Comparison of ENCODE assay signal across 18 mouse cellular contexts in the genomic region with DNA sequence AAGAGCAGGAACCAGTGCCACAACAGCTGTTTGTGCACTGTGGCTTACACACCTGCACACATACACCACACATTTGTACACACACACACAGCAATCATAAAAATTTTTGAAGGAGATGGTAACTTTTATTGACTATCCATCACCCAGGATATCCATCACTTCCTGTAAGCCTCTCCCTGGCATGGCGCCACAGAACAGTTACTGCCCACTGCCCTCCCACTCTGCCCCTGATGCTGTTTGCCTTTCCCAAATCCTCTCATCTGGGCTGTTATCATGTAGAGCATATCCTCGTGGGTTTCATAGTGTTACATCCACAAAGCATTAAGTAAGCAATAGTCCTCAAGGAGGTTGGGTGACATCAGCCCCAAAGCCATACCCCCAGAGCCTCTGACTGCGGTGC.
A peak's percentile ranks its signal among the peaks of the same experiment; 100 is the strongest.
DNase-seq lines count a peak whose midpoint lies in the region; ATAC-seq and TF ChIP-seq lines count a peak whose summit lies in the region.
"Had no signal": no experiment of that assay in that cellular context is flagged by ENCODE, and none has a peak within 500 bp of the region (broad histone marks: within the 10 kb centered on the region; RNA-seq: fewer than 3 reads in every experiment).

No protein-coding gene starts in this region.

- WGBS in midbrain, embryonic 16.5 days, result 73% methylated on average over 3 of the region's 3 CpGs
- WGBS in midbrain, embryonic 10.5 days, result 87% methylated on average over 3 of the region's 3 CpGs
- WGBS in olfactory bulb, adult 2 months, result 63% methylated on average over 3 of the region's 3 CpGs
- WGBS in intestine, embryonic 16.5 days, result 64% methylated on average over 3 of the region's 3 CpGs

- TF ChIP-seq CTCF in olfactory bulb, adult 2 months (IDR thresholded peaks at IDR 0.05; ENCODE audit: insufficient read depth, low read depth, low read length), result no peak

- H3K27me3 ChIP-seq in midbrain, embryonic 16.5 days (ENCODE audit: control insufficient read depth, insufficient read depth, low read depth, low read length), result no peaks in the 10 kb centered on the region
- no peaks in the 10 kb centered on the region for H3K27me3 ChIP-seq in midbrain, embryonic 10.5 days (ENCODE audit: low read depth, poor library complexity, severe bottlenecking)
- no peaks in the 10 kb centered on the region for H3K27me3 ChIP-seq in intestine, embryonic 16.5 days (replicated peaks; ENCODE audit: control insufficient read depth, insufficient read depth, low read length)
- H3K27me3 ChIP-seq: embryonic facial prominence, embryonic 15.5 days; heart, embryonic 13.5 days had no signal

- peaks cover 4% of the 10 kb centered on the region for H3K4me1 ChIP-seq in midbrain, embryonic 16.5 days (ENCODE audit: control insufficient read depth, insufficient read depth, low read length)
- H3K4me1 ChIP-seq in midbrain, embryonic 10.5 days, result peaks cover 13% of the 10 kb centered on the region; the same call in 1 of the 2 replicates
- H3K4me1 ChIP-seq in olfactory bulb, adult 2 months (ENCODE audit: control insufficient read depth, insufficient read depth, low read length), result peaks cover 23% of the 10 kb centered on the region
- no peaks in the 10 kb centered on the region for H3K4me1 ChIP-seq in intestine, embryonic 16.5 days (ENCODE audit: control insufficient read depth, insufficient read depth, low read length)

- ATAC-seq in midbrain, embryonic 16.5 days, result peak; percentile 44; the same call in 1 of the 2 replicates
- no peak for ATAC-seq in intestine, embryonic 16.5 days

- H3K4me3 ChIP-seq in midbrain, embryonic 16.5 days (ENCODE audit: low read depth, low read length), result no peak overlapping the region
- no peak overlapping the region for H3K4me3 ChIP-seq in midbrain, embryonic 10.5 days
- no peak overlapping the region for H3K4me3 ChIP-seq in olfactory bulb, adult 2 months (ENCODE audit: insufficient read depth, low read depth, low read length)
- no peak overlapping the region for H3K4me3 ChIP-seq in intestine, embryonic 16.5 days (ENCODE audit: low read length)
- H3K4me3 ChIP-seq: embryonic facial prominence, embryonic 15.5 days; erythroblast, embryonic 14.5 days; forebrain, embryonic 10.5 days; gastrocnemius, adult 2 months; heart, embryonic 13.5 days had no signal

- H3K9me3 ChIP-seq in midbrain, embryonic 16.5 days (replicated peaks; ENCODE audit: control insufficient read depth, low read length, poor library complexity, severe bottlenecking), result no peaks in the 10 kb centered on the region
- no peaks in the 10 kb centered on the region for H3K9me3 ChIP-seq in midbrain, embryonic 10.5 days (replicated peaks)
- no peaks in the 10 kb centered on the region for H3K9me3 ChIP-seq in intestine, embryonic 16.5 days (ENCODE audit: control insufficient read depth, low read length)
- H3K9me3 ChIP-seq: embryonic facial prominence, embryonic 15.5 days; forebrain, embryonic 10.5 days; heart, embryonic 13.5 days had no signal

- peak; percentile 52 for DNase-seq in heart, adult 11 months
- DNase-seq in heart, postnatal 14 days, result no peak
- DNase-seq in left cerebral cortex, postnatal 4 days, result peak; percentile 59
- no peak for DNase-seq in left cerebral cortex, adult 18-20 months (ENCODE audit: low spot score in 2 of 2)
- no peak for DNase-seq in midbrain, embryonic 10.5 days (ENCODE audit: low spot score)
- DNase-seq: adrenal gland, adult 2 months; adrenal gland, postnatal 25 days; cerebellum, adult 18-20 months; gastrocnemius, adult 2 months; gastrocnemius, postnatal 25 days; heart, postnatal 4 days had no signal

- no peak overlapping the region for H3K9ac ChIP-seq in midbrain, embryonic 16.5 days (ENCODE audit: low read depth, low read length)
- no peak overlapping the region for H3K9ac ChIP-seq in intestine, embryonic 16.5 days (ENCODE audit: low read depth, low read length)
- H3K9ac ChIP-seq: embryonic facial prominence, embryonic 15.5 days; heart, embryonic 13.5 days had no signal

- intact Hi-C loops in heart, postnatal 14 days (cut with DNase I), result no loop called here
- intact Hi-C loops in left cerebral cortex, postnatal 4 days (cut with DNase I), result no loop called here

- H3K36me3 ChIP-seq in midbrain, embryonic 16.5 days (ENCODE audit: control insufficient read depth, insufficient read depth, low read length), result no peaks in the 10 kb centered on the region
- H3K36me3 ChIP-seq in midbrain, embryonic 10.5 days, result no peaks in the 10 kb centered on the region
- no peaks in the 10 kb centered on the region for H3K36me3 ChIP-seq in intestine, embryonic 16.5 days (ENCODE audit: control insufficient read depth, insufficient read depth, low read length)
- H3K36me3 ChIP-seq: embryonic facial prominence, embryonic 15.5 days; forebrain, embryonic 10.5 days; heart, embryonic 13.5 days had no signal

- H3K4me2 ChIP-seq in midbrain, embryonic 16.5 days (ENCODE audit: low read length), result no peak overlapping the region
- H3K4me2 ChIP-seq in intestine, embryonic 16.5 days (ENCODE audit: low read depth, low read length), result no peak overlapping the region
- H3K4me2 ChIP-seq: embryonic facial prominence, embryonic 15.5 days; heart, embryonic 13.5 days had no signal

- no peak for TF ChIP-seq POLR2A in olfactory bulb, adult 2 months (IDR thresholded peaks at IDR 0.05; ENCODE audit: insufficient read depth, low read depth, low read length)

- no peak overlapping the region for H3K27ac ChIP-seq in midbrain, embryonic 16.5 days (ENCODE audit: low read length)
- no peak overlapping the region for H3K27ac ChIP-seq in midbrain, embryonic 10.5 days (replicated peaks)
- 0 out of 2 replicates have a peak overlapping the region, but pooled peaks have one; percentile 40 for H3K27ac ChIP-seq in olfactory bulb, adult 2 months (ENCODE audit: insufficient read depth, low read depth, low read length)
- H3K27ac ChIP-seq in intestine, embryonic 16.5 days (ENCODE audit: low read length), result no peak overlapping the region
- H3K27ac ChIP-seq: embryonic facial prominence, embryonic 15.5 days; forebrain, embryonic 10.5 days; gastrocnemius, adult 2 months; heart, embryonic 13.5 days had no signal

Comparison
In these comparisons a context has a peak if more than half of its experiments do, and no peak if none do; other contexts are left out.
1. DNase-seq: peak in heart, adult 11 months (single experiment) and left cerebral cortex, postnatal 4 days (single experiment); none in heart, postnatal 14 days (0 of 2), left cerebral cortex, adult 18-20 months (0 of 2) and midbrain, embryonic 10.5 days (single experiment).